Mouse (Mus musculus) neural tube, embryonic 10.5 days (tissue): ENCODE measurements at regions not wholly inside any gene's neighbourhood (a gene's known extent, or its start where the extent isn't known, plus 50 kb on each side); places are given as distances from the start of the nearest gene placed in this dataset.
A peak's percentile ranks its signal among the peaks of the same experiment; 100 is the strongest.
"Not testable (repeated sequence)": the region's sequence is repeated elsewhere in the genome, so short reads cannot be mapped to it uniquely, and the experiment has no call there.

Experiments used
- DNase-seq: peaks from one replicate; pipeline ENCODE4 v3.0.0-alpha.2; 2017; ENCODE audit warnings: low spot score; ENCODE audit errors: extremely low spot score

DNA sequence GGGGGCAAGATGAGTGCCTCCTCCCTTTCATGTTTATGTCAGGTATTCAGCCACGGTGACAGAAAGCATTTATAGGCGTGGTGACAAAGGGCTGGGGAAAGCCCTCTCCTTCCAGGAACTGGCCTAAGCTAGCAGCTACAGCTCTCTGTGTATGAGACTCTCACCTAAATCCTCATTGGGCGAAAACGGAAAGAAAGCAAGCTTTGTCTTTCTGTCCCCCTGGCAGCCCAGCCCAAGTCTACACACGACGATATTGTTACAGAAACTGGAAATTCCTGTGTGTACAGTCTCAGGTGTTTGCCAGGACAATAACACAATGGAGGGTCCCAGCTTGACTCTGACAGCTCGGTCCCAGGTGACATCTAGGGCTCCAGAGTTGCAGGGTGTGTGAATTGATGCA is 60.0 kb downstream of the Dact2 start:
- no peak for DNase-seq

DNA sequence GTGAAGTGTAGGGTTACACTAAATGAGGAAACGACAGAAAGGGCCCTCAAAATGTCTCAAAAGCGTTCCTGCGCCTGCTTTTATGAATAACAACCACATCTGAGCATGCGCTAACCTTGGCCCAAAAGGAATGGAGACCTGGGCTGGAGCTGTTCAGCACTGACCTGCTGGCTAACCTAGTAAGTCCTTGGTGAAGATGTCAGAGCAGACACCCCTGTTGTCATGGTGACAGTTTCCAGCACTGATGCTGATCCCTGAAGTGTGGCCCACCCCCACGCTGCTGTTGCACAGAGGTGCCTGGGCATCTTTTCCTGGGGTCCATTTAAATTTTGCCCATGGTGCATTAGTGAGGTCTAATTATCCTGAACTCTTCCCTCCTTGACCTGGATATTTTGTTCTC is 62.4 kb downstream of the Dact2 start:
- DNase-seq: no peak

DNA sequence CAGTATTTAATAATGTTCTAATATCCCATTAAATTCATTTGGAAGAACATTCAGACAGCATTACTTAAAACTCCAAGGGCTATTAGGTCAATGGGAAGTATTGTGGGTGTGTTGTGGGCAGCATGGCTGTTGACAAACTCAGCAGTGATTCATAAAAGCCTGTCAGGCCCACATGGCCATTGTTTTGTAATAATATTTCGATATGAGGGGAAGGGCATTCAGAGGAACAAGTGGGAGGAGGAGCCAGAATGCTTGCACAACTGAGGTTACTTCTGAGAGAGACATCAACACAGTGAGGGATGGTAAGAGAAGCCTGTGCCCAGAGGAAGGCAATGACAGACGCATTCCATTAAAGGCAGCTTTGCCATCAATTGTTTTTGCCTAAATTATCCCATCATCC is 63.8 kb downstream of the Dact2 start:
- no peak for DNase-seq

DNA sequence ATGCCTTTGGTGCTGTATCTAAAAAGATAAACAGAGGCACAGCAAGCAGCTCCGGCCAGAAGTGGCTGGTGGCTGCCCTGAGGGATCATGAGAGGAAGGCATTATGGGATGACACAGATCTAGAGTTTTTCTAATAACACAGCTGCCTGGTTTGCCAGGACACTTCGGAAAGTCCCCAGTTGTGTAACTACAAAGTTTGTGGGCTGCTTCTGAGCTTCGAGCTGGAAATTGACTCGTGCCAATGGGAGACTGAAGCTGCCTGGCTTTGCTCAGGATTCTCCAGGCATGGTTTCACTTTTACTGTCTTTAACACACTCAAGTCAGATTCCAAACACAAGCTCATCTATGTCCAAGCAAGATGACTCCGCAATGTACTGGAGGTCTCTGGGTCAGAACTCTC is 65.2 kb downstream of the Dact2 start:
- no peak for DNase-seq

DNA sequence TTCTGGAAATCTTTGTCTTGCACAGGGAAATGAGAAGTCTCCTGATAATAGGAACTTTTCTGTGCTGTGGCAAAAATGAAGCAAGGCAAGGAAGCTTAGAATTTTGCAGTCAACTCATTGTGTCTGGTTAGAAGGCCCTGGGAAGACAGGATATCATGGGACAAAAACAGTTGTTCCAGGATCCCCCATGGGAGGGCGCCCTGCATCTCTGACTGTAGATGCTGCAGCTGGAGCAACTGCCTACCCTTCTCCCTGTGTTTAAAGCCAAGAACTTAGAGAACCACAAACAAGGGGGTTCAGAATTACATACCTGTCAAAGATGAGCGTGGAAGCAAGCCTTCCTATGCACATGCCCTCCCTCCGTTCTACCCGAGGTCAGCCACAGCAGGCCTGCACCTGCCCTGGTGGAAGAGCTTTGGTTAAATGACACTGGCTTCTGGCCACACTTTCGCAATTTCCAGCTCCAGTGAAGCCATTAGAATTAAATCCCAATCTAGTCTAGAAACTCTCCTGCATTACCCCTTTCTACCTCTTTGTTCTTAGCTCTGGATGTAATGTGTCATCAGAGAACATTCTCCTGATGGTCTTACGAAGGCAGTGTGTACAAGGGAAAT is 67.3 kb downstream of the Dact2 start:
- DNase-seq: peak; percentile 21

DNA sequence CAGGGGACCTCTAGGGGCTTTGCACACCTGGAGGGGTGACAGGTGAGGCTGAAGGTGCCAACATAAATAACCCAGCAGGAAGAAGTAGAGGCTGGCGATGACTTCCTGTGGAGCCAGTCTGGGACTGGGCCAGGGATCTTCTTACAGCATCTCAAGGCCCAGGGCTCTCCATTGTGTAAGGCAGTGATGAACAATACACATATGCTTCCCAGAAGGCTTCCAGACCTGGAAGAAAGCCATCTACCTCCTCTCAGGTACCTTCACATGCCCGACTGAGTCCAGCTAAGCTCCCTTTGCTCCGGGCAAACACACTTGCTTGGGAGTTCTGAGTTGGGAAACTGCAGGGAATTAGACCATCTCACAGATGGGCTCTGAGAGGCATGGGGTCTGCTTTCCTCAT is 69.5 kb downstream of the Dact2 start:
- DNase-seq: no peak

DNA sequence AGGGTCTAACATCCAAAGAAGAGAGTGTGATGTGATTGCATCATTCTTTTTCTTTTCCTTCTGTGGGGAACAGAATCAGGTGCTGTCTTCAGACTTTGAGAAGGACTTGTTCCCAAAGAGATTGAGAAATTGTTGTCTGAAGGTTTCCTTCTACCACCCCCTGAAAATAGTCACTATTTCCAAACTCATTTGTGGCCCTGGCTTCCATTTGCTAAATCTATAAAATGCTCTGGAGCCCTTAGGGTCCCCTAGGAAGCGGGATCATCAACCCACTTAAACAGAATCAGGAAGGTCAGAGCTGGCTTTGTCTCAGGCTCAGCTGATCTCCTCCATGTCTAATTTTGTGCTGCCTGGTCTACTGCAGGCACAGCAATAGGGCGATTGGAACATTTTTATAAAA is 70.1 kb downstream of the Dact2 start:
- no peak for DNase-seq

DNA sequence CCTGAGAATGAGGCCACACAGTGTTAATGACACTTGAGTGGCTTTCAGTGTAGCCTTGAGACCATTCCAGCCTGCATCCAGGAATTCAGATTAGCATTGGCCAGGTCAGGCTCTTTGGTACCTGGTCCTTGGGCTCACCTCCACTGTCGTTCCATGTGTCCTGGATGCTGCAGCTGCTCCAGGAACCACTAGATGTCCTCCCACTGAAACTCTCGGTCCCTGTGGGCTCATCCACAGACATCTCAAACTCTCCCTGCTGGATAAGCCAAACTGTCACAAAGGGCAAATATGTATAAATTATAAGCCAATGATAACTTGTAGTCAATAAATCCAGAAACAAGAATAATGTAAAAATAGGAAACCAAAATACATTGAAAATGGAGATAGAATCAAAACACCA is 67.7 kb upstream of the Gm7358 start:
- not testable (repeated sequence) for DNase-seq

DNA sequence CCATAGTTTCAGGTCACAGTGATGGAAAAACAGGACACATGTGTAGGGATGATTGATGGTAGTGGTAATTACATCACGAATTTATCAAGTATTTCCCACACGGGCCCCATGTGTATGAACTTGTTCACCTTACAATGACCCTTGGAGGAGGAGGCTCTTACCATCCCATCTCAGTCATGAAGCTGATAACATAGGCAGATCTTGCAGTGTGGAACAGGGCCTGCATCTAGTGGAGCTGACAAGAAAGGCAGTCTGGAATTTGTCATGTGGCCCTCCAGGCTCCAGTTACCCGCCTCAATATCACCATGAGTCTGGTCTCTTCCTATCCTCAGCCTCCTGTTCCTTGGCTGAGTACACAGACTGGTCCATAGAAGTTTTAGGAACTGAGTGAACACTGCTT is 59.5 kb upstream of the Gm7358 start:
- DNase-seq: no peak

DNA sequence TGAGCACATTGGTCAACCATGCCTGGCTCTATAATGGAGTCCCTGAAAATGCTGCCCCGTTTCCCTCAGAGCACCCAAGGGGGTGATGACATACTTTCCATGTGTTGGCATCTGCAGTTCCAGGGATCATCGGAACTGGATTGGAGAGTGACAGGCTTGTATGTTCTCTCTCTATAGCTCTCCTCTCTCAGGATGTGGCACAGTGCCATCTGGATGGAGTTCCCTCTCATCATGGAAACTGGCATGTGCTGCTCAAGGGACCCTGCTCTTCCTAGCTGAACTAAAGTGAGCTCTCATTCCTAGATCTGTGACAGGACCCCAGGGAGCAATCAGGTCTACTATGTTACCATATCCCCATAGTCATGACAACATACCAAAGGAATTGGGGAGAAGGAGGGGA is 56.9 kb upstream of the Gm7358 start:
- no peak for DNase-seq

DNA sequence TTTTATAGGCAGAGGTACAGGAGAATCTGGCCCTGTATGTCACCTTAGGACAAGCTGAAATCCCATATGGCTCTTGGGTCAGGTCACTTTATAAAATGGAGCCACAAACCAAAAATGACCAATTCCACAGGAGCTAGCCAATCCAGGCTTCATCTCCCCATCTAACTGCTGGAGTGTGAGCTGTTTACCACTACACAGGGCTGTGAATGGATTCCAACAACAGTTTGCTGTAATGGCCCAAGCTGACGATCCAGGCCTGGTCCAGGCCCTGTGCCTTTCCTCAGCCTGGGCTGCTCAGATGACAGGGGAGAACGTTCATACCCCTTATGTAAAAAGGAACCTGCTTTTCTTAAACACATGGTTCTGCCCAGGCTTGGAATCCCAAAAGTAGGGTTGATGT is 55.5 kb upstream of the Gm7358 start:
- DNase-seq: no peak

DNA sequence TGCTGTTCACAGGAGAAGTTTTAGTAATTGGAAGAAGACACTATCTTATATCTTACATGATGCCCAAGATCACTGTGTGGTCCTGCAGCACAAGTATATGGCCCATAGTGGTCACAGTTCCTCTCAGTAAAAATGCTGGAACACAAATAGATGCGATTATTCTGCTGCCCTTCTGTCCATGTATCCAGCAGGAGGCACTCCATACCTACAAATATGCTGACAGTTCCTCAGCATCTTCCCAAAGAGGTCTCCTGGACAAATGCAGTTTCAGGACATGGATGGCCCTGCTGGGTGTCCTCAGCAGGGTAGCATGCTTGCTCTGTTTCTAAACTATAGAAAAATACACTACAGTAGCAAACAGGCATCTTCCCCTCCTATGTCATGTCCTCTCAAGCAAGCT is 52.4 kb upstream of the Gm7358 start:
- DNase-seq: not testable (repeated sequence)
